Mouse (Mus musculus): ENCODE measurements around the gene Esf1. TPM values are rescaled to one million over a fixed set of nuclear protein-coding genes. Genes with fewer than 3 reads are reported as not detected.

The Esf1 gene
- 21.9 TPM for polyA plus RNA-seq (2014; fragmentation: Illumina TruSeq; extraction: RNeasy Lipid Tissue Mini Kit (QIAGEN cat#74804); ENCODE audit: low read depth, low replicate concordance)

DNA sequence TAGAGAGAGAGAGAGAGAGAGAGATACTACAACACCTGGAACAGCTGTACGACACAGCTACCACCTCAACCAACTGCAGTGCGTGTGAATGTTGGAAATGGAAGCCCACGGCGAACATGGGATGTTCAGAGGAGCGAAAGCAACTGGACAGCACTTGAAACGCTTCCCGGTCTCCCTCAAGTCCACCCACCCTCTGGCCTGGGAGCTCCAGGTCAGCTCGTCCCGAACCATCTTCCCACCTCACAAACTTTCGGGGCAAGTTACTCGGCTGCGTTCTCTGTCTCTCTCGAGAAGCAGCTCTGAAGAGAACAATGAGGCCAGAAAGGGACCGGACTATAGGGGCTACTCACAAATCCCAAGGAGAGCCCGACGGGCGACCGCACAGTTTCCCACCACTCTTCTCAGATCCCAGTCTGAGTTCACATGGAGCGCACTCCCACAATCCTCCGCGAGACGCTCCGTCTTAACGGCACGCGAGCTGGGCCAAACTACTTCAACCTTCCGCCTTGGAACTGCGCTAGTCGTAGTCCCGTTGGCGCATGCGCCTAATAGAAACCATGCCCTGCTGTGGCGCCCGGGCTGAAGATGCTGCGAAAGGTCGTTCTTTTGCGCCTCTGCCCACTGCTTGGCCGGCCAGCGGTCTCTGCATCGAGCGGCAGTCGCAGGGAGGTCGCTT lies at the start of gene Esf1, which contains the start of gene Ndufaf5:
TSS of gene Esf1 (minus strand) at position 438 of the 676 bp plus-strand sequence.
TSS of gene Ndufaf5 (plus strand) at position 523 of the 676 bp plus-strand sequence.

DNA sequence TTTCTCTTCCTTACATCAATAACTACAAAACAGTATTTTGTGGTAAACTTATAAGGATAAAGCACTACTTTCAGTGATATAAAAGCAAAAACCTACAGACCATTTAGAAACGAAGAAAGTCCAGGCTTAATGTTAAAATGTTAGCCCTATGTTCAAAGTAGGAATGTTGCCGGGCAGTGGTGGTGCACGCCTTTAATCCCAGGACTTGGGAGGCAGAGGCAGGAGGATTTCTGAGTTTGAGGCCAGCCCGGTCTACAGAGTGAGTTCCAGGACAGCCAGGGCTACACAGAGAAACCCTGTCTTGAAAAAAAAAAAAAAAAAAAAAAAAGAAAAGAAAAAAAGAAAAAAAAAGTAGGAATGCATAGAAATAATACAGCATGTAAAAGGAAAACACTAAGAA lies 18.6 kb downstream of the Esf1 start, which contains the start of gene Gm17374:
TSS of gene Gm17374 (plus strand) at position 301 of the 400 bp plus-strand sequence.

Other genes starting within 250 kb of the Esf1 start
- gene Tasp1, start 103.8 kb downstream of the Esf1 start, polyA plus RNA-seq (2014; fragmentation: Illumina TruSeq; extraction: RNeasy Lipid Tissue Mini Kit (QIAGEN cat#74804); ENCODE audit: low read depth, low replicate concordance): 11.8 TPM
- not detected for gene Gm17374, start 18.5 kb downstream of the Esf1 start, polyA plus RNA-seq (2014; fragmentation: Illumina TruSeq; extraction: RNeasy Lipid Tissue Mini Kit (QIAGEN cat#74804); ENCODE audit: low read depth, low replicate concordance)
- gene Ndufaf5, start 85 bp upstream of the Esf1 start, polyA plus RNA-seq (2014; fragmentation: Illumina TruSeq; extraction: RNeasy Lipid Tissue Mini Kit (QIAGEN cat#74804); ENCODE audit: low read depth, low replicate concordance): 12.9 TPM
- not detected for gene Sel1l2, start 219.1 kb upstream of the Esf1 start, polyA plus RNA-seq (2014; fragmentation: Illumina TruSeq; extraction: RNeasy Lipid Tissue Mini Kit (QIAGEN cat#74804); ENCODE audit: low read depth, low replicate concordance)
- 16.5 TPM for gene Macrod2, start 224.7 kb upstream of the Esf1 start, polyA plus RNA-seq (2014; fragmentation: Illumina TruSeq; extraction: RNeasy Lipid Tissue Mini Kit (QIAGEN cat#74804); ENCODE audit: low read depth, low replicate concordance)

Data from liver, adult 10 weeks (tissue).